Mouse (Mus musculus): ENCODE data around the gene Tnpo1. TPM values are rescaled to one million over a fixed set of nuclear protein-coding genes. Genes with fewer than 3 reads are reported as not detected.
A peak's percentile ranks its signal among the peaks of the same experiment; 100 is the strongest.

Tnpo1 gene
- polyA plus RNA-seq, 1 experiment from 2014 or later = 20.3 TPM

GRCm38 (mm10) chr13:98803699-98804098 lies 122.5 kb downstream of the Tnpo1 start:
- H3K4me3 ChIP-seq (ENCODE audit: low read depth, low read length) = no peak overlapping the region
- no peaks in the 10 kb centered on the region for H3K27me3 ChIP-seq (replicated peaks; ENCODE audit: insufficient read depth, low read length)
- H3K36me3 ChIP-seq (ENCODE audit: insufficient read depth, low read length) = peaks cover 12% of the 10 kb centered on the region; the same call in 1 of the 2 replicates
- DNase-seq (ENCODE audit: low spot score) (peak; percentile 53), ATAC-seq (no peak)
- WGBS = 54% methylated on average over 4 of the region's 4 CpGs
- H3K9ac ChIP-seq (replicated peaks; ENCODE audit: low read depth) = no peak overlapping the region
- peaks cover 7% of the 10 kb centered on the region; the same call in 1 of the 2 replicates for H3K9me3 ChIP-seq (ENCODE audit: low read length)
- no peak overlapping the region for H3K4me2 ChIP-seq (replicated peaks; ENCODE audit: low read depth, low read length)
- TF ChIP-seq CTCF (IDR thresholded peaks at IDR 0.05) = no peak
- no peak for TF ChIP-seq EP300 (IDR thresholded peaks at IDR 0.05)
- H3K4me1 ChIP-seq (ENCODE audit: insufficient read depth, low read depth, low read length) = no peaks in the 10 kb centered on the region
- H3K27ac ChIP-seq (ENCODE audit: low read length) = no peak overlapping the region

GRCm38 (mm10) chr13:98802957-98803356 lies 123.2 kb downstream of the Tnpo1 start:
- peaks cover 12% of the 10 kb centered on the region; the same call in 1 of the 2 replicates for H3K36me3 ChIP-seq (ENCODE audit: insufficient read depth, low read length)

GRCm38 (mm10) chr13:98795511-98795910 lies 130.7 kb downstream of the Tnpo1 start:
- Histone ChIP-seq H3K9me3 (ENCODE audit: low read length) (peaks cover 6% of the 10 kb centered on the region; the same call in 1 of the 2 replicates), H3K4me1 (ENCODE audit: insufficient read depth, low read depth, low read length) (no peaks in the 10 kb centered on the region), H3K27me3 (replicated peaks; ENCODE audit: insufficient read depth, low read length) (no peaks in the 10 kb centered on the region), H3K36me3 (ENCODE audit: insufficient read depth, low read length) (peaks cover 11% of the 10 kb centered on the region; the same call in 1 of the 2 replicates), H3K27ac (ENCODE audit: low read length) (no peak overlapping the region), H3K4me2 (replicated peaks; ENCODE audit: low read depth, low read length) (no peak overlapping the region), H3K4me3 (ENCODE audit: low read depth, low read length) (no peak overlapping the region), H3K9ac (replicated peaks; ENCODE audit: low read depth) (no peak overlapping the region)
- 95% methylated on average over 3 of the region's 3 CpGs for WGBS
- no peak for ATAC-seq
- TF ChIP-seq EP300 (IDR thresholded peaks at IDR 0.05) = no peak
- no peak for TF ChIP-seq CTCF (IDR thresholded peaks at IDR 0.05)
- DNase-seq (ENCODE audit: low spot score) = no peak

More at GRCm38 (mm10) chr13:98802957-98803356, 123.2 kb downstream of the Tnpo1 start:
- peaks cover 7% of the 10 kb centered on the region; the same call in 1 of the 2 replicates for H3K9me3 ChIP-seq (ENCODE audit: low read length)
- no peak overlapping the region for H3K4me2 ChIP-seq (replicated peaks; ENCODE audit: low read depth, low read length)
- H3K4me1 ChIP-seq (ENCODE audit: insufficient read depth, low read depth, low read length) = no peaks in the 10 kb centered on the region
- ATAC-seq (peak; percentile 40; the same call in 1 of the 2 replicates), DNase-seq (ENCODE audit: low spot score) (no peak)
- TF ChIP-seq EP300 (IDR thresholded peaks at IDR 0.05) (no peak), CTCF (IDR thresholded peaks at IDR 0.05) (no peak)
- no peaks in the 10 kb centered on the region for H3K27me3 ChIP-seq (replicated peaks; ENCODE audit: insufficient read depth, low read length)
- 69% methylated on average over 3 of the region's 3 CpGs for WGBS
- H3K9ac ChIP-seq (replicated peaks; ENCODE audit: low read depth) = no peak overlapping the region
- no peak overlapping the region for H3K27ac ChIP-seq (ENCODE audit: low read length)
- H3K4me3 ChIP-seq (ENCODE audit: low read depth, low read length) = no peak overlapping the region

GRCm38 (mm10) chr13:98792864-98793263 lies 133.3 kb downstream of the Tnpo1 start:
- no peak for ATAC-seq
- Histone ChIP-seq H3K9ac (replicated peaks; ENCODE audit: low read depth) (no peak overlapping the region), H3K4me3 (ENCODE audit: low read depth, low read length) (no peak overlapping the region), H3K9me3 (ENCODE audit: low read length) (no peaks in the 10 kb centered on the region), H3K4me1 (ENCODE audit: insufficient read depth, low read depth, low read length) (no peaks in the 10 kb centered on the region), H3K27me3 (replicated peaks; ENCODE audit: insufficient read depth, low read length) (no peaks in the 10 kb centered on the region), H3K4me2 (replicated peaks; ENCODE audit: low read depth, low read length) (no peak overlapping the region), H3K36me3 (ENCODE audit: insufficient read depth, low read length) (0 out of 2 replicates have a peak, but pooled peaks cover 3% of the 10 kb centered on the region), H3K27ac (ENCODE audit: low read length) (no peak overlapping the region)
- TF ChIP-seq EP300 (IDR thresholded peaks at IDR 0.05) = no peak
- TF ChIP-seq CTCF (IDR thresholded peaks at IDR 0.05) = no peak
- no peak for DNase-seq (ENCODE audit: low spot score)
- 85% methylated on average over 1 of the region's 1 CpGs for WGBS

- H3K9me3 ChIP-seq (ENCODE audit: low read length) = no peaks in the 10 kb centered on the region
- ATAC-seq = no peak
- H3K4me2 ChIP-seq (replicated peaks; ENCODE audit: low read depth, low read length) = no peak overlapping the region
- no peak overlapping the region for H3K9ac ChIP-seq (replicated peaks; ENCODE audit: low read depth)
- no peaks in the 10 kb centered on the region for H3K27me3 ChIP-seq (replicated peaks; ENCODE audit: insufficient read depth, low read length)
- DNase-seq (ENCODE audit: low spot score) = no peak
- no peaks in the 10 kb centered on the region for H3K4me1 ChIP-seq (ENCODE audit: insufficient read depth, low read depth, low read length)
- no peak overlapping the region for H3K4me3 ChIP-seq (ENCODE audit: low read depth, low read length)
- 95% methylated on average over 1 of the region's 1 CpGs for WGBS
- H3K27ac ChIP-seq (ENCODE audit: low read length) = no peak overlapping the region
- H3K36me3 ChIP-seq (ENCODE audit: insufficient read depth, low read length) = no peaks in the 10 kb centered on the region; the same call in 1 of the 2 replicates
- no peak for TF ChIP-seq CTCF (IDR thresholded peaks at IDR 0.05)
- no peak for TF ChIP-seq EP300 (IDR thresholded peaks at IDR 0.05)
These were observed 134.5 kb downstream of the Tnpo1 start for GRCm38 (mm10) chr13:98791693-98792092.

Other genes with a start within 250 kb of the Tnpo1 start
- gene Tmem171, start 231.6 kb downstream of the Tnpo1 start, polyA plus RNA-seq (2015; fragmentation: Nextera tagmentation; extraction: Ambion mirVana) = 20.1 and 22.1 TPM in 2 replicates
- 45.9 and 54.8 TPM in 2 replicates for gene Fcho2, start 110.9 kb downstream of the Tnpo1 start, polyA plus RNA-seq (2015; fragmentation: Nextera tagmentation; extraction: Ambion mirVana)
- gene 1700024P04Rik, start 58.2 kb upstream of the Tnpo1 start, polyA plus RNA-seq (2015; fragmentation: Nextera tagmentation; extraction: Ambion mirVana) = not detected in 2 replicates

Measured in lung, postnatal 0 days (tissue).